Mouse (Mus musculus) G1E-ER4 (cell line): ENCODE measurements around the gene Col12a1. TPM values are rescaled to one million over a fixed set of nuclear protein-coding genes. Genes with fewer than 3 reads are reported as not detected.

ENCODE experiments used
- GATA1 ChIP-seq: IDR thresholded peaks from one replicate; pipeline ENCODE4 v1.8.0; 2012; ENCODE audit warnings: low read length, inconsistent platforms
- polyA plus RNA-seq: library from polyadenylated mRNA; stranded (reverse); fragments of >175 nt; gene quantifications from 2 replicates; pipeline ENCODE4 v1.2.3, GENCODE M21; 2012

Gene Col12a1
- polyA plus RNA-seq, 1 experiment = 0.37 TPM

GRCm38 (mm10) chr9:79586415-79587195 is 132.0 kb downstream of the Col12a1 start:
- TF ChIP-seq GATA1 = no peak

- no peak for TF ChIP-seq GATA1
Observed at GRCm38 (mm10) chr9:79566838-79567237, 151.8 kb downstream of the Col12a1 start.

DNA sequence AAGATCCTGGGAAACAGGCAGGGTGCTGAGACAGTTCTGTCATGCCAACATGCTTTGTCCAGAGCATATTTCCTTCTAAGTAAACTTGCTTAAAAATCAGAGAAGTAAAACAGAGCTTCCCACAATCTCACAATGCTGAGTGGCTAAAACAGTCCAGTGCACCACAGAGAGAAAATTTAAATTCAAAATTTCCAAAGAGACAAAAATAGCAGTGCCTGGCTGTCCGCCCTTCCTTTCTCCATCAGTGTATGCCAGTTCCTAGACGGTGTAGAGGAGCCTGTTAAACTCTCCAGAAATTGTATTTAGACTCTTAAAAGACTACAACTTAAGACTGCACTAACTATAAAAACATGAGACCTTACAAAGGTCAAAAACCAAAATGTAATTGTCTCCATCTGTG is 165.3 kb downstream of the Col12a1 start:
- TF ChIP-seq GATA1 = no peak

Other genes with a start within 250 kb of the Col12a1 start
- gene Cox7a2, start 41.0 kb upstream of the Col12a1 start, polyA plus RNA-seq = 10.8 and 16.8 TPM in 2 replicates
- 115 and 142 TPM in 2 replicates for gene Tmem30a, start 74.7 kb upstream of the Col12a1 start, polyA plus RNA-seq